Mouse (Mus musculus) adipocyte (in vitro differentiated cells): ENCODE data around the gene Gm6902.
"Not testable (repeated sequence)": the region's sequence is repeated elsewhere in the genome, so short reads cannot be mapped to it uniquely, and the experiment has no call there.

Experiments used
- DNase-seq: peaks from one replicate; pipeline ENCODE4 v3.0.0-alpha.2; 2016; ENCODE audit warnings: low spot score

Gm6902 gene

GRCm38 (mm10) chr7:23278800-23279199, at the start of gene Gm6902:
Gene Gm6902 (minus strand): TSS chr7:23278900.
- not testable (repeated sequence) for DNase-seq

GRCm38 (mm10) chr7:23300892-23301291, 22.2 kb upstream of the Gm6902 start, which contains the start of gene Nlrp4e:
Gene Nlrp4e (plus strand): TSS chr7:23301192.
- not testable (repeated sequence) for DNase-seq

DNA sequence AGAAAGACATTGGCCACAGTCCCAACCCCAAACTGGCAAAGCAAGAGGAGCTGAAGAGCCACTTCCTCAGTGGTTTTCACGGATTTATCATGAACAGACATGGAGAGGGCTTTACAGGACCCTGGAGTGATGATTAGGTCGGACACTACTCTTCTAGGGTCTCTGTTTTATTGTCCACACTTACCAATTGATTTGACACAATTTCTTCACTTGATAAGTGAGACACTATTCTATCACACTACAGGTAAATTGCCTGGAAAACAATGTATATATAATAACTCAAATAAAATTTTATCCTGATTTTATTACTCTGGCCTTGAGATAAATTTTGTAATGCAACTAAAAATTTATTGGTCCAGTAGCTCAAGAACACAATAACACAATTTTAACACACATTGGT, 27.1 kb downstream of the Gm6902 start, which contains the start of gene Vmn1r166:
Gene Vmn1r166 (minus strand): TSS at position 101 of the 400 bp plus-strand sequence.
- not testable (repeated sequence) for DNase-seq
